Mouse (Mus musculus) left cerebral cortex, postnatal 14 days (tissue): Measurements from ENCODE around the gene Cdc37l1. TPM values are rescaled to one million over a fixed set of nuclear protein-coding genes. Genes with fewer than 3 reads are reported as not detected.
A peak's percentile ranks its signal among the peaks of the same experiment; 100 is the strongest.
"Not testable (repeated sequence)": the region's sequence is repeated elsewhere in the genome, so short reads cannot be mapped to it uniquely, and the experiment has no call there.

Source experiments
- DNase-seq, 2 experiments: peaks; one replicate each; pipeline ENCODE4 v3.0.0; 2021 to 2022; ENCODE audit warnings: low spot score in 2 of 2, mixed read lengths in 1 of 2
- intact Hi-C: fragments of 180-260 bp; cut with DNase I; formaldehyde crosslinking; loops from one replicate; pipeline ENCODE4 v1.15.1; 2025
- total RNA-seq, 2 experiments: library from RNA; stranded (reverse); gene quantifications; 2 replicates each; pipeline ENCODE4 v1.2.3; 2021

Cdc37l1 gene
- total RNA-seq, 2 experiments from 2014 or later = 81.8 to 83.5 TPM

DNA sequence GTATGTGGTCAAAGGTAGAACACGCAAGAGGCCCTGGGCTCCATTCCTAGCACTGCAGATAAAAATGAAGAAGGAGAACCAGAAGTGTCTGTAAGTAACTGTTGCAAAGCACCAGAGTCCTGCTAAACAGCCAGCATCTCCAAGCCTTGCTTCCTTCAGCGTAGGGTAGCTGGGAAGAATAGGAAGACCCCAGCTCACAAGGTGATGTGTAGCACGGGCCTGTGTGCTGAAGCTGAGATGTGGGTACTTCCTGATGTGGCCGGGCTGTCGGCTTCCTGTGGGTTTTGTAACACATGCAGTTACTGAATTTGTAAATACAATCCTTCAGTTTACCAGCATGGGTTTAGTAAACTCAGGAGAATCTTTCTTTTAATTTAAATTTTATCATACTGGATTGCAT lies 5.2 kb downstream of the Cdc37l1 start:
- no peak for DNase-seq
- intact Hi-C loops = loop anchor here (10.0 kb wide), 1 partner anchor 359 kb away; no protein-coding TSS in a partner anchor

DNA sequence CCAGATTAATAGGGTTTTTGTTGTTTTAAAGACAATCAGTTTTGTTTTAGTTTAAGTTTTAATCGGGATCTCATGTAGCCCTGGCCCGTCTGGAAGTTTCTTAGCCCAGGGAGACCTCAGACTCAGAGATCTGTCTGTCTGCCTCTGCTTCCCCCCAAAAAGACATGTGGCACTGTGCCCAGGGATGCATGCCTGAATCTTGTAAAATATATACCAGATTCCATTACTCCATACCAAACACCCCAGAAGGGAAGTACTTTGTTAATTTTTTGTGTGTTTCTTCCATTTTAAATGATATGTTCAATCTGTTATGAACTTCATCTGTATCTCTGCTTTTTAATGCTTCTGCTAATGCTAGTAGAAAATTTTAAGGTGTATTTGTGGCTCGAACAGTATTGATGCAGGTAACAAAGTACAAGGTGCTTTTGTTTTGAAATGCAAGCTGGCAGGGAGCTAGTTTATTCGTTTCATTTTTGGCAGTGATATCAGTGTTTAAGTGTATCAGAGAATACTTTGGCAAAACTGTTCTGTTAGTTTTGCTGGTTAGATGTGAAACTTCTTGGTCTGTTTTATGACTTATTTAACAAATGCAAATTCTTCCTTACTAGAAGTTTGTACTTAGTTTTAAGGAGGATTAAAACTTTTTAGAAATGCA lies 8.0 kb downstream of the Cdc37l1 start:
- DNase-seq = no peak
- intact Hi-C loops = loop anchor here (10.0 kb wide), 1 partner anchor 357 kb away; no protein-coding TSS in a partner anchor

DNA sequence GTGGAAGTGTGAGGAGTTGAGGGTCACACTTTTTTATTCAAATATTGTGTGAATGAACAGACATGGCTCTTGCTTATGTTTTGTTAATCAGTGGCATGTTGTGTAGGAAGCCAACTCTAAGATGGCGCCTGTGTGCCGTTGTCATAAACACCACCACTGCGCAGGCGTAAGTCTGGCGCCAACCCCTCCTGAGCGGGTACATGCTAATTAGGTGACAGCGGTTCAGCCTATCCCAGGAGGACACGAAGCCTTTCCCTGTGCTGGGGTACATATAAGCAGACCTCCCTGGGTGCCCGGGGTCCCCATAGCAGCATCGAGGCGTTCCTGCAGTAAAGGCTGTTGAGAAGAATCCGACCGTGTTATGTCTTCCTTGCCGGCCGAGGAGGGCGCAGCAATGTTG lies 10.2 kb downstream of the Cdc37l1 start:
- intact Hi-C loops, DNase-seq: not testable (repeated sequence)

DNA sequence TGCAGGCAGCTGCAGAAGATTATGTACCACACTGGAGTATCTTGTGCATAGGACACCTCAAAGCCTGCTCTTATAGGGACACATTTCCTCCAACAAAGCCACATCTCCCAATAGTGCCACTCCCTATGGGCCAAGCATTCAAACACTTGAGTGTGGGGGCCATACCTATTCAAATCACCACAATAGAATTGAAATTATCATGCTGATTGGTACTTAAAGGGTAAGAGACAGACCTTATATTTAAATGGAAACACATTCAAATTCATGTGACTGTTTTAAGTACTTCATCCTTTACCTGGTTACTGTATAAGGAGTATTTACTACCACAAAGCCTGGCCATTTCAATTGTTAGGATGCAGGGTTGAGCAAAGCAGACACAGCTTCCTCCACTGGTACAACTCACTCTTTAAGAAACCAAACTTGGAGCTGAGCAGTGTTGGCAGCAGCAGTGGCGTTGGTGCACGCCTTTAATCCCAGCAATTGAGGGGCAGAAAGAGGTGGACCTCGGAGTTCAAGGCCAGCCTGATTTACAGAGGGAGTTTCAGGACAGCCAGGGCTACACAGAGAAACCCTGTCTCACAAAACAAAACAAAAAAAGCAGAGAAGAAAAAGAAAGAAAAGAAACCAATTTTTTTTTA lies 18.0 kb downstream of the Cdc37l1 start:
- DNase-seq = no peak
- intact Hi-C loops = no loop called here

- intact Hi-C loops = no loop called here
- DNase-seq = no peak
Observed at GRCm38 (mm10) chr19:29009046-29009445, 18.9 kb downstream of the Cdc37l1 start.

GRCm38 (mm10) chr19:29011355-29011990 lies 21.3 kb downstream of the Cdc37l1 start:
- DNase-seq = no peak
- intact Hi-C loops = no loop called here

DNA sequence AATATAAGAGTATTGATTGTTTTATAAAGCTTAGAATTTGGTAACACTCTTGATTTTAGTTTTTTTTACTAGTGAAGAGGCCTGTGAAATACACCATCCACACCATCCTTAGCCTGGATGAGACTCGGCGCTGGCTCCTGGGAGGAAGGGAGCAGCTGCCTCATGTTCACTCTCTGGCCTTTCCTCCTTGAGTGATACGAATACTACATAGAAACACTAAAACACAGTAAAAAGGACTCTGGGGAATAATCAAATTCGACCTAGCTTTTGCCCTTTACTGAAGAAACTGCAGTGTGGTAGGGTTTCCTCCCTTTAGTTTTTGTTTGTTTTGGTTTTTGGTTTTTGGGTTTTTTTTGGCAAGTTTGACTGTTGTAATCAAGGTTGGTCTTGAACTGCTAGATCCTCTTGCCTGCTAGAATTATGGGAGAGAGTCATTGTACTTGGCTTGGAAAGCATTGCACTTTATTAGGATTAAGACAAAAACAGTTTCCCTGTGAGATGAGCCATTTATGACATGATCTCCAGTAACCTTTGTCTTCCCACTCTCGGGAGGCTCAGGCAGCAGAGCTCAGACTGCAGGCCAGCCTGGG lies 24.4 kb downstream of the Cdc37l1 start:
- intact Hi-C loops = no loop called here
- DNase-seq = no peak

GRCm38 (mm10) chr19:29015410-29016203 lies 25.5 kb downstream of the Cdc37l1 start:
- DNase-seq = no peak

DNA sequence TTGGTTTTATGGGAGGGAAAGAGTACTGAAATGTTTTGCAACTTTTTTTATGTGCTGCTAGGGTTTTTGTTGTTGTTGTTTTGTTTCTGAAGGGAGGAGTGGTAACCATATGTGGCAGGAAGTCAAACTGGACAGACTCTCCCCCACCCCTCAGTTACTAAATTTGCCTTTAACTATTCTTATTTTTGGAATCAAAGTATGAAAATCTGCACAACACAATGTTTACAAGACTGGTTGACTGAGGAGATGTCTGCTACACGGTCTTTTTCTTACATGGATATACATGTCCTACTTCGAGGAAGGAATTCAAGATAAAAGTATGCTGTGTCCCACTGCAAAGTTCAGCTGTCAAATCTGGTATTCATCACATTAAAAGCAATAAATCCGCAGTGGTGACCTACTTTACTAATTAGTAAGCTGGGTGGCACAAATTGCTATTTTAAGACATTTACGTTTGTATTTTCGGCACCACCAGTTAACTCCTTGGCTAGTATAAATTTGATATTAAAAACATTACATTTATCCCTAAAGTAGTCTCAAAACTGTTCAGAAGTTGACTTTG lies 26.1 kb downstream of the Cdc37l1 start:
- intact Hi-C loops = no loop called here
- no peak for DNase-seq

More at GRCm38 (mm10) chr19:29015410-29016203, 25.5 kb downstream of the Cdc37l1 start:
- intact Hi-C loops = no loop called here

DNA sequence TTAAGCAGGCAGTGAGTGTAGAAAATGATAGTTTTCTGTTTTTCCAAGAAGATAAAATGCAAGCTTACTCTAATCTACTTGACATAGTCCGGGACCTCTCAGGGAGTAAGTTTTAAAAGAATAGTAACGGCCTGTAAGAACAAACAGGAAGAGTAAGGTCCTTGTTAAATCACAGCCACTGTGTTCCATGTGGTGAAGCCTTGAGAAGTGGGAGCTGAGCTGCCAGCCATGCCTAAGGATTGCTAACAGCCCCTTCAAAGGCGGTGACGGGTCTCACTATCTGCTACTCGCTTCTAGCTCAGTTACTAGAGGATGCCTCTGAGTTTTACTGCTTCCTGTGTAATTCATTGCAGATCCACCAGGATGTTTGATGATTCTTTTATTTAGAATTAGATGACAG lies 26.6 kb downstream of the Cdc37l1 start:
- DNase-seq = no peak
- intact Hi-C loops = no loop called here

GRCm38 (mm10) chr19:29019647-29020046 lies 29.5 kb downstream of the Cdc37l1 start:
- no peak for DNase-seq
- intact Hi-C loops = no loop called here

- intact Hi-C loops = no loop called here
Observed at GRCm38 (mm10) chr19:29021754-29022345, 31.7 kb downstream of the Cdc37l1 start.

GRCm38 (mm10) chr19:29024391-29024947 lies 34.3 kb downstream of the Cdc37l1 start:
- intact Hi-C loops = no loop called here
- peak; percentile 49 to 76 for DNase-seq

More at GRCm38 (mm10) chr19:29021754-29022345, 31.7 kb downstream of the Cdc37l1 start:
- DNase-seq = no peak

- intact Hi-C loops = no loop called here
- no peak for DNase-seq
Observed at GRCm38 (mm10) chr19:29031788-29032187, 41.6 kb downstream of the Cdc37l1 start.

DNA sequence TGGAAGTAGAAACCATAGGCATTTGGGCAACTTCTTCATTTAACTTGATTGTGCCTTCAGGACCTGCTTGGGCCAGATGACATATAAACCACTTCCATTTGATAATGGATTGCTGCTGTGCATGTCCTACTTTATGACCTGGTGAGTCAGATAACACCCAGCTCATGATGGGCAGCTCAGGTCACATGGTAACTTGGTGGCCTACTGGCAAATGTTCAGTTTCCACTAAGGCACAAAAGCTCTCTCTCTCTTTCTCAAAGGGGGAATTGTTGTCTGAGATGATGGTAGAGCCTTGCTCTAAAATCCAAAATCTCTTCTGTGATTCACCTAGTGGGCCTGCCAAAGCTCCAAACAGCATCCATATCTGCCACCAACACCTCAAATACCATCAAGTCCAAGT lies 42.5 kb downstream of the Cdc37l1 start:
- intact Hi-C loops = no loop called here
- no peak for DNase-seq

- intact Hi-C loops = no loop called here
- no peak for DNase-seq
Observed at GRCm38 (mm10) chr19:29037026-29037425, 46.9 kb downstream of the Cdc37l1 start.

- DNase-seq = no peak
- intact Hi-C loops = no loop called here
Observed at GRCm38 (mm10) chr19:29037541-29037940, 47.4 kb downstream of the Cdc37l1 start.

- no peak for DNase-seq
- intact Hi-C loops = no loop called here
Observed at GRCm38 (mm10) chr19:29039334-29039733, 49.2 kb downstream of the Cdc37l1 start.
